Mouse (Mus musculus) kidney, adult 9 months (tissue): ENCODE data around the gene Eng.
A peak's percentile ranks its signal among the peaks of the same experiment; 100 is the strongest.

Source experiments
- DNase-seq: peaks from one replicate; pipeline ENCODE4 v3.0.0; 2022

Gene Eng

DNA sequence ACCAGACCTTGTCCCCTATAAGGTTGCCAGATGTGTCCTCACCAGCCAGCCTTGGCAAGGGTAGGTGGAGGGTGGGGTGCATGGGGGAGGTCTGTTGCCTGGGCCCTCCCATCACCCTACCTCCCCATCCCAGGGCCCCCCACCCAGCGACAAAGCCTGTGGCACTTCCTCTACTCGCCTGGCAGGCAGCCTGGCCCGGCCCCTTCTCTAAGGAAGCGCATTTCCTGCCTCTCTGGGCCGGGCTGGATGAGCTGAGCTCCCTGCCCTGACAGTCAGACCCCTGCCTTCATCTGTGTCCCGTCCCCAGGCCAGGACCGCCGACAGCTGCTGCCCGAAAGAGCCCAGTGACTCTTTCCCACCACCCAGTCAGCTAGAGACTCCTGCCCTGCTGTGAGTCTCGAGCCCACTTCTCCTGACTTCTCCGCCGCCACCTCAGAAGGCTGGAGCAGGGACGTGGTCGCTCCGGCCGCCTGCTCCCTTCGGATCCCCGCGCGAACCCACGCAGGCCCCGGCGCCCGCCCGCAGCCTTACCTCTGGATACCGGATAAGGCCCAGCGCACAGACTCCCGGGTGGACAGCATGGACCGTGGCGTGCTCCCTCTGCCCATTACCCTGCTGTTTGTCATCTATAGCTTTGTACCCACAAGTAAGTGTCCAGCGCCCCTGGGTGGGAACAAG is at the start of gene Eng:
TSS of gene Eng (plus strand) at position 217 of the 678 bp plus-strand sequence.
- DNase-seq = peak; percentile 79

DNA sequence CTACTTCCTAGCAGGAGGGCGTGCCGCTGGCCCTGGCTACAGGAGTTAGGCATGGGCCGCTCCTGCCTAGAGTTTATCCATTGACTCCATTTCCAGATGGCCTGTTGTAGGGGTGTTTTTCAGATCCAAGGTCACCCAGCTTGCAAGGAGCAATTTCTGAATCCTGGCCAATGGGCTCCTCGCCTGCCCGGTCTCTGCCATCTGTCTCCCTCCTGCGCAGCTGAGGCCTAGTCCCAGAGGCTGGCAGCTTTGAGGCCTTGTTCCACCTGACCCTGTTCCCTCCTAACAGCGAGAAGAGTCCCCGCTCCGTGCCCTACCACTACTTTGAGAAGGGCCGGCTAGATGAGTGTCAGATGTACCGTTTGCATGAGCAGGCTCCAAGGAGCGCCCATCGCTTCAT is 49.7 kb upstream of the Eng start:
- DNase-seq = no peak

DNA sequence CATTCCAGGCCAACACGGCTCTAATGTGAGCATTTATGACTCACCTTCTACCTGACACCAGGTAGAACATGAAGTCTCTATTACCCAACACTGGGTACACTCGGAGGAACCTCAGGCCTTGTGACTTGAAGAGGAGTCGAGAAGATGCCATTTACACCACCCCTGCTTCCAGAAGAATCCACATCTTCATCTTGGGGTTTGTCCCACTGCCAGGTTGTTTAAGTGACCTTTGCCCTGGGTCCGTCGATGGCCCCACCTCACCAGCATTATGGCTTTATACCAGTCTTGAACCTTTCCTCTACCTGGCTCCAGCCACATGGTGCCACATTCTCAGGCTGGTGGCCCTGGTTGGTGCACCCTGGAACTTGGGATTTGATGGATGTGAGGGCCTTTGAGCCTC is 49.1 kb upstream of the Eng start:
- no peak for DNase-seq

DNA sequence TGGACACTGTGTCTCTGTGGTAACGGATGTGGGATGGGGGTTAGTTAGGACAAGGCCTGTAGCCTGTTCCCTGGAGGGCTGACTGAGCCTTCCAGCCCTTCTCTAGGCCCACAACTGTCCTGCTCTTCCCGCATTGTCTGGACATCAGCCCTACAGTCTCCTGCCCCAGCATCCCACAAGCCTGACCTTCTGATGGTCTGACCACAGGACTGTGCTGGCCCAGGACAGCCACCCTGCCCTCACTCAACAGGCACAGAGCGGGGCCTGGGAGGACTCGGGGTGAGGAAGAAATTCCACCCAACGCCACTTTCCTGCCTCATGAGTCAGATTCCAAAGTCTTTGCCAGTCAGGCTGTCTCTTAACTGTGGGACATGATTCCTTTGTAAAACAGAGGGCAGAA is 48.7 kb upstream of the Eng start:
- no peak for DNase-seq

DNA sequence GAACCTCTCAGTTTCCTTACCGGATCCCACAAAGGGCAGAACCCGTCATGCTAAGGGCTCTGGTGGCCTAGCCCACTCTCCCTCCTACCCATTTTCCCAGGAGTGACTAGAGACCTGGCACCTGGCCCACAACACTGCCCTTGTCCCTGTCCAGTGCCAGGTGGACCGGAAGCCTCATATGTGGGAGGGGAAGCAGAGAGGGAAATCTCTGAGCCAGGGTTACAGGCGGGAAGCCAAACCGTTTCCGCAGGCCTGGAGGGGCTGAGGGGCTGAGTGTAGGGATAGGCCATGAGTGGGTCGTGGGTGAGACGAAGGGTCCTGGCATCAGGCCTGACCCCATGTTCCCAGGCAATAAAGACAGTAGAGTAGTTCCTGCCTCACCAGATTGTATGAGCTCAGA is 47.9 kb upstream of the Eng start:
- DNase-seq = no peak

DNA sequence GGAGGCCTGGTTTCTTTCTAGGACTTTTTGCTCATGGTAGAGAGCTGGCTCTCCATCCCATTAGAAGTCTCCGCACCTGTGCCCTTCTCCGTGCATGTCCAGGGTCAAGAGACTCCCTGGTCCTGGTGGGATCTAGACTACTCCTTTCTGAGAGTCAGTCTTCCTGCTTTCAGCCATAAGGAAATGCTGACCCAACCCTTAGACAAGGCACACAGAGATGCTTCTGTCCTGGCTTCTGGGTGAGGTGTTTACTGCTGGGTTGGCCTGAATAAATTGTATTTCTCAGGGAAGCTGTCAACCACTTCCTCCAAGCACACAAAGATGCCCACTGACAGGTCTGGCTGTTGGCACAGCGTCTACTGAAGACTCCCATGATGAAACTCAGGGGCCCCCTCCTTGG is 47.0 kb upstream of the Eng start, which contains the start of gene St6galnac6:
TSS of gene St6galnac6 (plus strand) at position 301 of the 400 bp plus-strand sequence.
- DNase-seq = no peak

DNA sequence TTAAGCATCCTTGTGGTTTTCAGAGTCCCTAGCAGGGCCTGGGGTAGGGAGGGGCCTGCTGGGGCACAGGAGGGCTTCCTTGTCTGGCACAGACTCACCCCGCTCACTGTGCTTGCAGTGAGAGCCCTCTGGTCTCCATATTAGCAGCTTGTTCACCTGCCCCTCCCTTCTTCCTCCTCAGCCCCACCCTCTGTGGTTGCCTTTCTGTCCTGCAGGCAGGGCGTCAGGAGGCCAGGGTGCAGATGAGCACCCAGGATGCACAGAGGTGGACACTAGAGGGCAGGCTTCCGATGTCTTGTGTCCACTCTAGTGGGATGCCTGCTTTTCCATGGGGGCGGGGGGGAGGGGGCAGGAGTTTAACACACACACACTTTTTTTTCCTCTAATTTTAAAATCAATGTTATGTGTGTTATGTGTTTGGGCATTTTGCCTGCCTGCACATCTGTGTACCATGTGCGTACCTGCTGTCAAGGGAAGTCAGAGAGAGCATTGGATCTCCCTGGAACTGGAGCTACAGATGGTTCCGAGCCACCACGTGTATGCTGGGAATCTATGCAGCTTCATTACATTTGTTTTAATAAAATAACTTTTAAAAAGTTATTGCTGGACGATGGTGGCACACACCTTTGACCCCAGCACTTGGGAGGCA is 44.9 kb upstream of the Eng start:
- no peak for DNase-seq

DNA sequence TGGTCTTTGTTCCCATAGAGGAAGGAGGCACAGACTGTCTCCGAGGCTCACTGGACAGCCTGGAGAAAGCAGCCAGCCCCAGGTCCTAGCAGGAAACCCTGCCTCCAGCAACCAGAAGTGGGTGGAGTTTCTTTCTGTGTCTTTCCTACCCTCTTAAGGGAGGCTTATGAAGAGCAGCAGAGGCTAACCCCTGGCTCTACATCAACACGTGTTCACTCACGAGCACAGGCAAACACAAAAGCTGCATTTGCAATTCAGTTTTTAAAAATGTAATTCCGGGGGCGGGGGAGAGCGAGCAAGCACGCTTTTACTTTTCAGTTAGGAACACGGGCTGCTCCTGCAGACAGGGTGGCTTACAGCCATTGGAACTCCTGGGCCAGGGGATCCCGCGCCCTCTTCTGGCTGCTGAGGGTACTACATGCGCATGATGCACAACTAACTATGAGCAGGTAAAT is 43.8 kb upstream of the Eng start:
- peak; percentile 93 for DNase-seq

DNA sequence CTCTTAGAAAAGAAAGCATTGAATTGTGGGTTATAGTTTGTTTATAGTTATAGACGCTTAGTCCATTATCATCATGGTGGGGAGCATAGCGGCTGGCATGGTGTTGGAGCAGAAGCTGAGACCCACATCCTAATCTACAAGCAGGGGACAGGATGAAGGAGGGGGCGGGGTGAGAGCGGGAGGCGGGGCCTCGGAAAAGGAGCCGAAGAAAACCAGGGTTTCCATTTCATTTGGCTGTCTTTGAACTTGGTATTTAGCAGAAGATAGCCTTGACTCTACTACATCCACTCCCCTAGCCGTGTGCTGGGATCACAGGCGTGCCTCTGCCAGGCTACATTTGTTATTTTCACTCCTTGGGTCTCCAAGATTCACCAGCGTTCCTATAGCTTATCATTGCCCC is 41.8 kb upstream of the Eng start:
- DNase-seq = no peak

DNA sequence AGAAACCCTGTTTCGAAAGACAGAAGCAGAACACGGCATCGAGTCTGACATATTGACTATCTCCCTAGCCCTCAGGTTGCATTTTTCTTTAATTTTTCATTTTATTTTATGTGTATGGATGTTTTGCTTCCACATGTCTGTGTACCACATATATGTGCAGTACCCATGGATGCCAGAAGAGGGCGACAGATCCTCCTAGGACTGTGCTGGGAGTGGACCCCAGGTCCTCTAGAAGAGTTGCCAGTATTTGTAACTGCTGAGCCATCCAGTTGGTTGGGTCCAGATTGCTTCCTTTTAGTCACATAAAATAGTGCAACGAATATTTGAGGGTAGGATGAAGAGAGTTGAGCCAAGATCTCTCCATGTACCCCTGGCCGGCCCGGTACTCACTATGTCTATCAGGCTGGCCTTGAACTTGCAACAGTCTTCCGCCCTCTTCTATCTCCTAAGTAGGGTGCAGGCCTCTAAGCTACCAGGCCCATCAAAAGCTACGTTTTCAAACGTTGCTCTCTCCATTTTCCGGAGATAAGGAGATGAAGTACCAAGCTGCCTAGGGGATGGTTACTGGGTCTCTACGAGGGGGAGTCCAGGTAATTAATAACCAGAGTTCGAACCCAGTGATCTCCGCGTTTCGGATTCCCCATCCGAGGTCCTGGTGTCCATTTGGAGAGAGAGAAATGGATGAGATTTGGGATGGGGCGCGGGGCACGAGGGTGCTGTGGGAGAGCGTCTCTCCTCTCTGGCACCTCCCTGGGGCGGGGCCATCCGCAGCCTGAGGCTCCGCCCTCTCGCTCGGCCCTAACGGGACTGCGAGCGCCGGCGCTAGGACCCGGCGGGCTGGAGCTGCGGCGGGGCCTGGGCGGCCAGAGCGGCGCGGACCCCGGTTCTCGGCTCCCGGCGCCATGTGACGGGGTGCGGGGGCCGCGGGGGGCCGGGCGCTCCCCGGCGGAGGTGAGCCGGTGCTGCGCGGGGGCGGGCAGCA is 39.9 kb upstream of the Eng start:
- DNase-seq = peak; percentile 70

DNA sequence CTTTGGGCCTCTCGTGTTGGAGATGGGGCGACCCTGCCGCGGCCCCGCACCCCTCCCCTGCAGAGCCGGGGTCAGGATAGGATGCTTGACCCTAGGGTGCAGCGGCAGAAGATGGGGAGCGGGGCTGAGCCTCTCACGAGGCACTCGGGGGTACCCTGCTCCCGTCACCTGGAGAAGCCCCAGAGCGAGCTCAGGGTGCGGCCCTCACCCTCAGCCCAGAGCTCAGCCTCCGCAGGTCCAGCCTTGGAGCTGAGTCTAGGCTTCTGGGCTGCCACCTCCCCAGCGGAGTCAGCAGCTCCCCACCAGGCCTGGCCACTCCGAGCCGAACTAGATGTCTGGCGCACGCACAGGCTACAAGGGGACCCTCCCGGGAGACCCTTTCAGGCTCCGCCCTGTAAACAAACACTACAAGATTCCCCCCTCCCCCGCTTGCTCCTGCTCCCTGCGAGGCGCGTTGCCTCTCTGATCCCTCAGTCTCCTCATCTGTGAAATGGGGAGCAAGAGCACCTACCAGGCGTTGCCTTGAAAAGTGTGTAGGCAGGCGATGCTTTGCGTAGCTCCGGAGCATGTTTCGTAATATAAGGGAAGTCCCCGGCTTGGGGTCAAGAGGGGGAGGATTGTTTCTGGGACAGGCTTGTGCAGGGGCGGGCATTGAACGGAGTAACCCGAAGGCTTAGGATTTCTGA is 39.0 kb upstream of the Eng start:
- DNase-seq = no peak

DNA sequence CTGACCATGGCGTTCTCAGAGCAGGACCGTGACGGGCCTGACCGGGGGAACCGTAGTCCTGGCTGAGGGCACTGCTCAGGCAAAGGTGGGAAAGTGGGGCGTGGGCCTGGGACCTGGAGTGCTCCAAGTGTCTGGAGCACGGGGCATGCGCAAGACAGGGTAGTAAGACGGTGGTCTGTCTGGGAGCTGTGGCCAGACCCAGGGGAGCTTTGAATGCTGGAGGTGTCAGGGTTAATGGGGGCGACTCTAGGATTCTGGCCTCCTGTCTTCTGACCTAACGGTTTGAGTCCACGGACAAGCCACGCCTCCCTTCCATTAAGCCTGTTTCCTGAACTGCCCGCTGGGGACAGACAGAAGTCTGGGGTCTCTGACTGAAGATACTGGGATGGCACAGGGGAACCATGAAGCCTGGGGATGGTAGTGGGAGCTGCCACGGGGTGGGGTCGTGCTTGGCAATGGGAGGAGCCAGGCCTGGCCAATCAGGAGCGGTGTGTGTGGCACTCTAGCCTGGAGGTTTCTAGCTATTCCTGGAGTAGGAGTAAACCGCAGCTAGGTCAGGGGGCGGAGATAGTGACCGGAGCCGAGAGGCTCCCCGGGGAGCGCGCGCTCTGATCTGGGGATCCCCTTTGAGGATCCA is 38.1 kb upstream of the Eng start:
- peak; percentile 58 for DNase-seq

DNA sequence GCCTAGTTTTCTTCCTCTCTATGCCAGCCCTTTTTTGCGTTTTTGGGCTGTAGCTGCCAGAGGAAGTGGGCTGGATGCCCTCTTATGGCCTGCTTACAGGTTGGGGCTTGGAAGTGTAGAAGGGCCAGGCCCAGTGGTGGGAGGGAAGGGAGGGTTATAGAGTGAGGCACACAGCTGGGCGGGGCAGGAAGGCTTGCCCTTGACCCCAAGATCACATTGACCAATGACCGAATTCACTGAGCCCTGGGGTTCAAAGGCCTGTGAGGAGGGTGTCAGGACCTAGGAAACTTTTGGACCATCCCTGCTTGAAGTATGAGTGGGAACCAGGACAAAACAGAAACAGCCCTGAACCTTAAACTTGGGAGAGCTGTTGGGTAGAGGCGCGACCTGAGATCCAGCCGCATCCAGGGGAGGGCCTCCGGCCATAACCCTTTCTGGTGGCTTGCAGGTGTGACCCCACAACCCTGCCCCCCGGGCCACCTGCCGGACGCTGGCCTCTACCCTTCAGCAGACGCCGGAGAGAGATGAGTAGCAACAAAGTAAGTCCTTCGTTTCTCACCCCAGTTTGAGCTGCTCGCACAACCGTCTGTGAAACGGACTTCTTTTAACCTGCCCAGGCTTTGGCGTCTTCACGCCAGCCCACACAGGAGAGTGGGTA is 37.5 kb upstream of the Eng start:
- DNase-seq = no peak

DNA sequence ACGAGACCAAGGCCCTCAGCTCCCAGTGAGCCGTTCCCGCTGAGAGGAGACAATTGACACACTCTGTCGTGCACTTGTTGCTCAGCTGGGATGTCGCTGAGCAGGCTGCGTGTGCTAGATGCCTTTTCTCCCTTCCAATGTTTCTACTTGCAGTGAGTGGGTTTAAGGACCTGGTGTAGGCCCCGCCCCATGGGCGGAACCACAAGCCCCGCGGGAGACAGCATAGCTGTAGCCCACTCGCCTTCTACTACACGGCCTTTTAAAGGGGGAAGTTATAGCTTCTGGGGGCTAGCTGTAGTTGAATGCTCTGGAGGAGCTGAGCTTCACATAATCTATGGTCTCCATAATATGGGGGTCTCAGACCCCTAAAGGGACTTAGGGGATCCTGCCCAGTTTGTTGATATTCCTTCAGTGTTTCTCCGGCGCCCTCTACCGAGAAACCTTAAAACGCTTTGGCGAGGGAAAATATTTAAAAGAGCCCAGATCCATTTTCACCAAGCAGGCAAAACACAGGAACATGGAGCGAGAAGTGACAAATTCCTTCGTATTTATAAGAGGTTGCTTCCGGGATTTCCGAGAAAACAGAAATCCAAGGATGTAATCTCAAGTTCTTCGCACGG is 35.7 kb upstream of the Eng start:
- DNase-seq = peak; percentile 56

DNA sequence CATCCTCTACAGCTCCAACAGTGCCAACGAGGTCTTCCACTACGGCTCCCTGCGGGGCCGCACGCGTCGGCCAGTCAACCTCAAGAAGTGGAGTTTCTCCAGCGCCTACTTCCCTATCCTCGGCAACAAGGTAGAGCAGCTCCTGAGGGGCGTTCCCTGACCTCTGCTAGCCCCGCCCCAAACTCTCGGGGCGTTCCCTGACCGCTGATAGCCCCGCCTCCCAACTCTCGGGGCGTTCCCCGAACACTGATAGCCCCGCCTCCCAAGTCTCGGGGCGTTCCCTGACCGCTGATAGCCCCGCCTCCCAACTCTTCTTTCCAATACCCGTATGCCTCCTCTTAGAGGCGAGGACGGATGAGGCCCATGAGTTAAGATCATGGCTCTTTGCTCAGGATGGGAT is 34.1 kb upstream of the Eng start:
- no peak for DNase-seq

DNA sequence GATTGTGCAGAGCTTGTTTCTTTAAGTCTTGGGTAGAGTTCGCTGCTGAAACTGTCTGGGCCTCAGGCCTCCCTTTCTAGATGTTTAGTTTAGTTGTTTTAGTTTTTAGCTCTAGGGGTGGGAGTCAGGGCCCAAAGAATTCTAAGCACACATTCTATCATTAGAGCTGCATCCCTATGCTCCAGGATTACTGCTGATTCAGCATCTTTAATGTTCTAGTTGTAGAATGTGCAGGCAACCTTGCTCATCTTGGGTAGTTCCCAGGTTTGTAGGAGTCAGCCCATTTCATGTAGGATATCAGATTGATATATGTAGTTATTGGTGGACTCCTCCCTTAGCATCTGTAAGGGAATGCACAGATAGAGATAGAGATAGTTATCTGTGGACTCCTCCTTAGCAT is 29.3 kb upstream of the Eng start:
- no peak for DNase-seq

DNA sequence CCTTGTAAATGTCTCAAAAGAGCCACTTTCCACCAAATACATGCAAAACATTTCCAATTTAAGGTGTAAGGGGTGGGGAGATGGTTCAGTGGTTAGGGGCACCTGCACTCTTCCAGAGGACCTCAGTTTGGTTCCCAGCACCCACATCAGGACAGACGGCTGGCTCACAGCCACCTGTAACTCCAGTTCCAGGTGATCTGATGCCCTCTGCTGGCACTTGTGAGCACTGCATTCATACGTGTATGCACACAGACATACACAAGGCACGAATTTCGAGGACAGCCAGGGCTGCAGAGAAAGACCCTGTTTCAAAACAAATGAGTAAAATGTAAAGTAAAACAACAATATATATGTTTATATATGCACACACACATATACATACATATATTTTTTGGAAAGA is 28.8 kb upstream of the Eng start:
- DNase-seq = no peak

DNA sequence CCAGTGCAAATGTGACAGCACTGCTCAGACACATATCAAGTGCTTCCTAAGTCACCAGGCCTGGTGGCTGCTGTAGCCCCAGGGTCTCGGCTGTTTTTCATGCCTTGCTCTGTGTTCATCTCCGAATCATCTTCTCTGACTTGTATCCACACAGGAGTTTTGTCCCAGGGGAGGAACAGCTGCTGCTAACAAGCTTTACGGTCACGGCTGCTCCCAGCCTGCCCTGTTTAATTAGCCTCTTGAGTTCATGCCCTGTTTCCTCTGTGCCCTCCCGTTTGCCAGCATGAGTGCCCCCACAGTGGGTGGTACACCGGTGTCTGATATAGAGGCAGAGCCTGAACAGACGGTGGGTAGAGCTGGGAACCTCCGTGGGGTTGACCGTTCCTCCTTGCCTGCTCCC is 28.3 kb upstream of the Eng start:
- DNase-seq = no peak

DNA sequence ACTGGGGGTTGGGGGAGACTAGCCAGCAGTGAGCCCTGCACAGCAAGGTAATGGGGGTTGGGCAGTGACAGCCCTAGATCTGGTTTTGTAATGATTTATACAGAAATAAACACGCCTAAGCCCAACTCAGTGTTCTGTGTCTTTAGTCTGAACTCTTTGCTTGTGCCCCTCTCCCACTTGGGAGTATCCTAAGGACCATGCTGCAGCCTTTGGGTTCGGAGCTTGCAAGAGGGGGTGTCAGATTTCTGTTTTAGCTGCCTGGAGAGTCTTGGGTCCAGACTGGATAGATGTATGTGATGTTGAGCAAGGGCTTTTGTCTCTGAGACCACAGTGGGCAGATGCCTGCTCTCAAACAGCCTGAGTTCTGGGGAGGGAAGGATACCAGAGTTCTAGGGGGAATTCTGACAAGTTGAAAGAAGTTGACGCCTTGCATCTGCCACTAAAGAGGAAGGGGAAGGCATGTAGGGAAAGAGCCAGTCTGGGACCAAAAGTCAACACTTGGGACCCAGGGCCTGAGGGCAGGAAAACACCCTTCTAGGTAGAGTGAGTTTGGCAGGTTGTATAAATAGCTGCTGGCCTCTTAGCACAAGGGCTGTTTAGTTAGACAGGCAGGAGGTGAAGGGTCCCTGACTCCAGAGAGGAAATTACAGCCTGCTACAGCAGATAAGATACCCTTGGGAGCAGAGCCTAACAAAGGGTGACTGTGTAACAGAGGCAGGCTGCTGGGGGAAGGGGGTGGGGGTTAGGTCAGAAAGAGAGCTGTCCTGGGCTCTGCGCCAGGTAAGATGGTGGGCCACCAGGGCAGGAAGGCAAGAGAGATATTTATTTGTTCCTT is 25.5 kb upstream of the Eng start:
- DNase-seq = peak; percentile 85

DNA sequence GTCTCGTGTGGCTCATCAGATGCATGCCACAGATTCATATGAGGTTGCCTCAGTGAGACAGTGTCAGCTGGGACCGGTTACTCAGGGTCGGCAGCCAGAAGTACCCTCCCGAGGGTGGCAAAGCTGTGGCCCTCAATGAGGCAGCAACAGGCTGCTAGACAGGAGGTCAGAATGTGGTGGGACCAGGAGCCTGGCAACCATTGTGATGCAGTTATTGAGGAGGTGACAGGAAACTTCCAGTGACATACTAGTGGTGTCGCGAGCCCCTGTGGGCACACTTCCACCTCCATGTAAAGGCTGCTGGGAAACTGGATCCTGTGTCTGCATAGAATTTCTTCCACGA is 24.9 kb upstream of the Eng start, which contains the start of gene Ak1:
TSS of gene Ak1 (plus strand) at position 242 of the 343 bp plus-strand sequence.
- no peak for DNase-seq
